Mouse (Mus musculus) stomach, postnatal 0 days (tissue): Measurements from ENCODE around the gene Mdk.

ENCODE experiments used
- CTCF ChIP-seq: IDR thresholded peaks from 2 replicates; pipeline ENCODE4 v1.5.1; 2016; ENCODE audit warnings: antibody characterized with exemption, low read depth, mild to moderate bottlenecking, moderate library complexity
- EP300 ChIP-seq: optimal IDR thresholded peaks from 2 replicates; pipeline ENCODE3; 2016; ENCODE audit warnings: antibody characterized with exemption

GRCm38 (mm10) chr2:91912616-91913015, 19.5 kb downstream of the Mdk start:
- no peak for TF ChIP-seq CTCF
- no peak for TF ChIP-seq EP300
